Mouse (Mus musculus): ENCODE results near the gene Csnk1g2.

DNA sequence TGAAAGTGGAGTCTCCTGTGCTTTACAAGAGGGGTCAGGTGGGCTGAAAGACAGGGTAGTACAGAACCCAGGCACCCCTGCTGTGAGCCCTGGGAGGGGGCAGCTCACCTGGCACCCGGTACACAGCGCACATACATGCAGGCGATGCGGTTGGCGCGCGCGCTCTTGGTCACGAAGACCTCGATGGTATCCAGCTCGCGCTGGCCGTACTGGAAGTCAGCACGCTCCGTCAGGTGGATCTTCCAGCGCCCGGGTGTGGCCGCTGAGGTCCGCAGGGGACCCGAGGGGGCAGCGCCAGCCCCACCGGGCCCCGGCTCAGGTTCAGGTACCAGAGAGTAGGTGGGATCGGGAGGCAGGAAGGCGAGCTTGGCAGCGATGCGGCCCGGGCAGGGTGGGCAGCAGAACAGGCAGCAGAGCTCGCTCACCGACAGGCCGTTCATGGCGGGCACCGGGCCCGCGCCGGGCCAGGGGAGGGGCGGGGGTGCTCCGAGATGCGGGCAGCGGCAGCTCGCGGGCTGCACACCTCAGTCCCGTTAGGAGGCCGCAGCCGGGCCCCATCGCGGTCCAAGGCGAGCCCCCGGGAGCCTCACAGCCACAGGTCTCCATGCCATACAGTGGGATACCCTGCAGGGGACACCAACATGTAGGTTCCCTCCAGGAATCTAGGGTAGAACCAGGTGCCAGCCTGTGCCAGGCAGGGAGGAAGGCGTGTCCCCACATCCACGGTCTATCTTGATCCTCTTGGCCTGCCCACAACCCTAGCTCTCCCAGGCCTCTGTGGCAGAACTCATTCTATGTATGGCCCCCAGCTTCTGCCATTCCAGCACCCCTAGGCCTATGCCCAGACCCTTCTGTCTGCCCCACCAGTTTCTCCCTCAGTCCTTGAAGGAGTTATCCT is 36.0 kb upstream of the Csnk1g2 start:
- TF ChIP-seq CTCF (IDR thresholded peaks at IDR 0.05; ENCODE audit: control insufficient read depth, insufficient read depth, low read length) (no peak), POLR2A (IDR thresholded peaks at IDR 0.05; ENCODE audit: borderline replicate concordance, control insufficient read depth, low read depth, low read length) (no peak)

All from bone marrow, adult 2 months (tissue).